Mouse (Mus musculus) gastrocnemius, postnatal 14 days (tissue): ENCODE results near the gene Wnt8b. TPM values are rescaled to one million over a fixed set of nuclear protein-coding genes. Genes with fewer than 3 reads are reported as not detected.

ENCODE experiments used
- DNase-seq: peaks from one replicate; pipeline ENCODE4 v3.0.0; 2021; ENCODE audit warnings: mixed read lengths
- intact Hi-C: fragments of 180-260 bp; cut with DNase I; formaldehyde crosslinking; loops from one replicate; pipeline ENCODE4 v1.15.1; 2025; ENCODE audit warnings: low total_unique reads
- total RNA-seq, 2 experiments: library from RNA; stranded (reverse); gene quantifications; 2 replicates each; pipeline ENCODE4 v1.2.3; 2021

Wnt8b gene
- total RNA-seq, 2 experiments from 2014 or later: not detected

DNA sequence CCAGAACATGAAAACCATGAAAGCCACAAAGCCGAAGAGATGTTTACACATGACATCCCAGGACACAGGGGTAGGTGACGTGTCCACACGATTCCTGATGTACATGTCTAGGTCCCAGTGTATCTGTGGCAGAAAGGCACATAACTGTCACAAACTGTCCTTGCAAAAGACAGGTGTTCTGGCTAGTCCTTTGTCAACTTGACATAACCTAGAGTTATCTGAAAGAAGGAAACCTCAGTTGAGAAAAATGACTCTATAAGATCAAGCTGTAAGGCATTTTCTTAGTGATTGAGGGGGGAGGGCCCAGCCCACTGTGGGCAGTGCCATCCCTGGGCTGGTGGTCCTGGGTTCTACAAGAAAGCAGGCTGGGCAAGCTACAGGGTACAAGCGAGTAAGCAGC, 59.5 kb downstream of the Wnt8b start, which contains the start of gene Gm20538:
TSS of gene Gm20538 (minus strand) at position 101 of the 400 bp plus-strand sequence.
- no peak for DNase-seq
- intact Hi-C loops: no loop called here

DNA sequence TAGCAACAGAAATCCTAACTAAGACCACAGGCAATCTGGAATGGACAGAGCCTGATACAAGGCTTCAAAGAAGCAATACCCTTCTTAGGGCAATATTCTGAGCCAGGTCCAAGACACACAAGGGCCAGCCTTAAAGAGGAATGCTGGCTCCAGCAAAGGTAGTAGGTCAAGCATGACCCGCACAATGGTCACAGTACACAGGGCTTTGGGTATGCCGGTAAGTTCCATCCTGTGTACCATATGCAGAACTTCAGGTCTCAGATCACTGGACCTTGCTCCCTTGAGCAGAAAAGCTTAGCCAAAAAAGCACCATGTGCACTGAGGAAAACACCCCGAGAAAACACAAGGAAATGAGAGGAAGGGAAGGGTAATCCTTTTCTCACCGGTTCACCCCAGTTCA, 60.0 kb downstream of the Wnt8b start:
- intact Hi-C loops: no loop called here
- no peak for DNase-seq

DNA sequence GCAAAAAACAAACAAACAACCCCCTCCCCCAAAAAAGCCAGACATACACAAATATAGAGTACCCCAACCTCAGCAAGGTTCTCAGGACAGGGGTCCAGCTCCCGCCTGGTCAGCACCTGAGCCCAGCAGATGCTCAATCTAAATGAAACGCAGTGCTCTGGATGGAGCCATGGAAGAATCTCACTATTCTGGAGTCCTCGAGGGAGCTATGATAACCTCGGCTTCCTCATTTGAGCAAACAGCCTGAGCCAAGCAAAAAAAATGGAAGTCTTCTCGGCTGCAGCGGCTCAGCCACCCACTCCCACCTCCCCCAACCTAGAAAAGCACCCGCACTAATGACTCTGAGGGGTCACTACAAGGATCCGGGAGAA, 61.2 kb downstream of the Wnt8b start:
- DNase-seq: no peak
- intact Hi-C loops: no loop called here

DNA sequence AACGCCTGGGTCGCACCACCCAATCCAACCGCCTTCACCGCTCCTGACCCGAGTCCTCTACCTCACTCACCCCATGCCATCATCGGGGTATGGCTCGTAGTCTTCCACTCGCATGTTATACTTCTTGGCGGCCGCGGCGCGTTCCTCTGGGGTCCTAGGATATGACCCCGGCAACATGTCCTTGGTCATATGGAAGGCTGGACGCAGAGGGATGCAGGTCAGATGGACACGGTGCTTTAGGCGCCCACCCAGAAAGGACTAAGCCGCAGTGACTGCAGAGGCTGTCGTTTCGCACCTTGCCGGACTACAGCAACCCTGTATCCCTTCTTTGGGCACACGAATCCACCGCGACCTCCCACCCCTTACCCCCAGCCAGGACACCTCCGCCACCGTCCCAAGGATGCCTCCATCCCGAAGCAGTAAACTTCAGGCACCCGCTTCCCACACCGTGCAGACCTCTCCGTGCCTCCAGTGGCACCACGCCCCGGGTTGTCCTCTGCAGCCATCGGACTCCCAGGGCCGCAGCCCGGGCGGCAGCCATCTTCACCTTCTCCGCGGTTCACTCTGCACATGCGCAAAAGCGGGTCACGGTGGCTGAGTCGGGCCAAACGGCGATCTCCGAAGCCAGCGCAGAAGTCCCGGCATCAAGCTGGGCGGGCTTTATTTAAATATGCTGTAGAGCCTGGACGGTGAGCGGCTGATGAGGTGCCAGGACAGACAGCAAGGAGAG, 61.8 kb downstream of the Wnt8b start, which contains the start of gene Ndufb8:
TSS of gene Ndufb8 (minus strand) at position 580 of the 730 bp plus-strand sequence.
- DNase-seq: peak; percentile 96
- intact Hi-C loops: no loop called here

DNA sequence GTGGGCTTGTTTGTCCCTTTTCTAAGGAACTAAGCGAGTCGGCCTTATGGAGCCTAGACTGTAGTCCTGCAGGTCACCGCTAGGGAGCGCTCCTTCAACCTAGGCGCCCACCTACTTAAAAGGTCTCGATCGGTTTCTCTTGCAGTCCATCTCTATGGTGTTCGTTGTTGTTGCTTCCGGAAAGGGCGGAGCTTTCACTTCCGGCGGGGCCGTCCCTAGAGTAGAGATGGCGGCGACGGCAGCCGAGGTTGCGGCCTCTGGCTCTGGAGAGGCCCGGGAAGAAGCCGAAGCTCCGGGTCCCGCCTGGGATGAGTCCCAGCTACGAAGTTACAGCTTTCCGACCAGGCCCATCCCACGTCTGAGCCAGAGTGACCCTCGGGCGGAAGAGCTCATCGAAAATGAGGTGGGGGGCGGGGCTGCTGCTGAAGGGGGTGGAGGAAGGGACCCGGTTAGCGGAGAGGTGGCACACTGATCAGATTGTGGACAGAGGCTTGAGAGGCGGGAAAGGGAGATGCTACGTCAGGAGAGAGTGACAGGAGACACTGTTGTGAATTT, 69.5 kb downstream of the Wnt8b start, which contains the start of gene Hif1an:
TSS of gene Hif1an (plus strand) at position 199 of the 555 bp plus-strand sequence.
- intact Hi-C loops: no loop called here
- peak; percentile 90 for DNase-seq

Other genes with a start within 250 kb of the Wnt8b start
- gene Scd2, start 199.8 kb upstream of the Wnt8b start, total RNA-seq: 10 to 100 TPM; 22.8 to 54.0 TPM
- under 1 TPM; 0.24 to 0.29 TPM for gene Scd4, start 160.4 kb upstream of the Wnt8b start, total RNA-seq
- 10 to 100 TPM; 12.8 to 37.3 TPM for gene Scd1, start 85.6 kb upstream of the Wnt8b start, total RNA-seq
- 1 to 10 TPM; 6.5 to 9.2 TPM for gene Sec31b, start 52.4 kb downstream of the Wnt8b start, total RNA-seq
- gene Gm20538, start 59.4 kb downstream of the Wnt8b start, total RNA-seq: not detected
- 100 to 1,000 TPM; 768 to 897 TPM for gene Ndufb8, start 62.0 kb downstream of the Wnt8b start, total RNA-seq
- gene Hif1an, start 69.4 kb downstream of the Wnt8b start, total RNA-seq: 10 to 100 TPM; 80.1 to 84.0 TPM